Mouse (Mus musculus) lung, adult 10 weeks (tissue): ENCODE data around the gene Btbd35f1. TPM values are rescaled to one million over a fixed set of nuclear protein-coding genes. Genes with fewer than 3 reads are reported as not detected.

Experiments used
- polyA plus RNA-seq: library from polyadenylated mRNA; stranded (reverse); fragments of 350-450 nt; fragmentation: Illumina TruSeq; extraction: RNeasy Lipid Tissue Mini Kit (QIAGEN cat#74804); gene quantifications from one replicate; pipeline ENCODE4 v1.2.3, GENCODE M21; 2014; ENCODE audit warnings: low read depth, low replicate concordance; ENCODE audit not compliant: insufficient read depth

Gene Btbd35f1
- not detected for polyA plus RNA-seq

GRCm38 (mm10) chrX:32559755-32560154 is at the start of gene Btbd35f1:
Gene Btbd35f1 (plus strand): TSS chrX:32560055.

Other genes starting within 250 kb of the Btbd35f1 start
- gene Gm5926, start 90.7 kb downstream of the Btbd35f1 start, polyA plus RNA-seq: not detected
- not detected for gene Btbd35f21, start 166.1 kb downstream of the Btbd35f1 start, polyA plus RNA-seq